Mouse (Mus musculus) heart, adult 2 months (tissue): ENCODE measurements around the gene Ppp4r3b. TPM values are rescaled to one million over a fixed set of nuclear protein-coding genes. Genes with fewer than 3 reads are reported as not detected.

Experiments used
- DNase-seq, 2 experiments: peaks; one replicate each; pipeline ENCODE4 v3.0.0; 2021
- H3K27ac ChIP-seq: fragments of 200-600 bp; 2 replicates; pipeline ENCODE4 v1.8.1; 2022
- H3K27me3 ChIP-seq: fragments of 200-500 bp; 2 replicates; pipeline ENCODE4 v1.6.1; 2012; ENCODE audit warnings: mild to moderate bottlenecking, low read length, inconsistent platforms, mixed read lengths; ENCODE audit not compliant: control insufficient read depth, insufficient read depth
- H3K36me3 ChIP-seq: fragments of 200-500 bp; 2 replicates; pipeline ENCODE4 v1.6.1; 2012; ENCODE audit warnings: low read length, inconsistent platforms; ENCODE audit not compliant: control insufficient read depth, insufficient read depth
- H3K4me1 ChIP-seq: fragments of 200-500 bp; 2 replicates; pipeline ENCODE4 v1.6.1; 2011; ENCODE audit warnings: low read length; ENCODE audit not compliant: control insufficient read depth, insufficient read depth
- H3K4me3 ChIP-seq: fragments of 200-600 bp; 2 replicates; pipeline ENCODE4 v1.8.1; 2022
- H3K79me2 ChIP-seq: fragments of 200-500 bp; replicated peaks from 2 replicates; pipeline ENCODE4 v1.6.1; 2012; ENCODE audit warnings: mild to moderate bottlenecking, inconsistent platforms, low read length, moderate library complexity, mixed read lengths; ENCODE audit not compliant: control insufficient read depth, insufficient read depth
- H3K9ac ChIP-seq: fragments of 200-500 bp; 2 replicates; pipeline ENCODE4 v1.6.1; 2012; ENCODE audit warnings: low read depth, mild to moderate bottlenecking, control low read depth, inconsistent platforms, low read length, mixed read lengths
- CTCF ChIP-seq: fragments of 200-600 bp; IDR thresholded peaks from 2 replicates; pipeline ENCODE4 v1.8.1; 2022; ENCODE audit warnings: antibody characterized with exemption, mild to moderate bottlenecking, moderate library complexity
- EP300 ChIP-seq: fragments of 200-500 bp; IDR thresholded peaks from 2 replicates; pipeline ENCODE4 v1.6.1; 2011; ENCODE audit warnings: low read depth, low read length, control low read depth; ENCODE audit not compliant: insufficient read depth
- POLR2A ChIP-seq: fragments of 200-500 bp; IDR thresholded peaks from 2 replicates; pipeline ENCODE4 v1.6.1; 2011; ENCODE audit warnings: mild to moderate bottlenecking, low read depth, low read length, control low read depth; ENCODE audit not compliant: insufficient read depth
- WGBS: fragments of 180-500 bp; shearing (Covaris S2); methylation state at CpG from one replicate; pipeline ENCODE4 v1.1.7; 2018; 5-methylcytosine and 5-hydroxymethylcytosine counted together
- intact Hi-C: fragments of 180-260 bp; cut with DNase I; formaldehyde crosslinking; loops from one replicate; pipeline ENCODE4 v1.15.1; 2025
- polyA plus RNA-seq: library from polyadenylated mRNA; depleted of rRNA; stranded (reverse); fragments of >200 nt; gene quantifications from 2 replicates; pipeline ENCODE4 v1.2.3, GENCODE M21; 2012
- total RNA-seq, 2 experiments: library from RNA; stranded (reverse); gene quantifications; 2 replicates each; pipeline ENCODE4 v1.2.3; 2021

Gene Ppp4r3b
- total and polyA plus RNA-seq, 3 experiments: 3.7 to 41.2 (median 28.4) TPM

DNA sequence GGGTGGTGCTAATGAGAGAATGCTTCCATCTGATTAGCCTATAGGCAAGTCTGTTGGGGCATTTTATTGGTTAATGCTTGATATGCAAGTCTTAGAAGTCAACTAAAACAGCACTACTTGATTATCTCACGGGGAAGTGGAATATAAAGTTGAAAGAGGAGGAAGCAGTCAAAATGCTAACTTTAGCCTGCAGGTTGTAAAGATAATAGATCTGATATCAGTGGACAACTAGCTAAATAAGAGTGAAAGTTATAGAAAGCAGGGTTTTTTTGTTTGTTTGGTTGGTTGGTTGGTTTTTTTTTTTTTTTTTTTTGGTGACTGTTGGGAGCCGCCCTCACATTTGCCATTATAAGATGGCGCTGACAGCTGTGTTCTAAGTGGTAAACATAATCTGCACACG, 9.1 kb upstream of the Ppp4r3b start:
- intact Hi-C loops: no loop called here
- Histone ChIP-seq H3K36me3 (no peaks in the 10 kb centered on the region), H3K4me1 (no peaks in the 10 kb centered on the region), H3K9ac (no peak overlapping the region), H3K27me3 (no peaks in the 10 kb centered on the region), H3K4me3 (no peak overlapping the region), H3K27ac (no peak overlapping the region), H3K79me2 (no peaks in the 10 kb centered on the region)
- TF ChIP-seq POLR2A (no peak), CTCF (no peak), EP300 (no peak)
- 92% methylated on average over 4 of the region's 4 CpGs for WGBS
- no peak for DNase-seq

DNA sequence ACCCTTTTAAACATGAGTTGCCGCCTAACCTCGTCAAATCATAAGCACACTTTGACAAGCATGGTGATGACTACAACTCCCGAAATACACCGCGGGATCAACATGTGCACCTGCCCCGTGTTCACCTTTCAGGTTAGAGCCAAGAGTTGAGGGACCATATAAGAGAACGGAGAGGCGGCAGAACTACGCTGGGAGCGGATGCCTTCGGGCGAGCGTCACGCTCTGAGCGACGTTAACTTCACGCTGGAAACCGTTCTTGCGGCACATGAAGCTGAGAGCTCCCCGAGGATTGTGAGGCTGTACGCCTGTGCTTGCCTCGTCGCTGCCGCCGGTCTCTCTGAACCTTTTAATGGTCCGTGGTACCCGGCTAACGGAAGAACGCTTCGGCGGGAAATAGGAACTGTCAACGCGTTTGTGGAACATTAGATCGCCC, 715 bp upstream of the Ppp4r3b start:
- 0 out of 2 replicates have a peak, but pooled peaks have one; percentile 20 for TF ChIP-seq EP300
- no peak for TF ChIP-seq CTCF
- Histone ChIP-seq H3K36me3 (peaks cover 2% of the 10 kb centered on the region; the same call in 1 of the 2 replicates), H3K9ac (peak overlapping the region; percentile 61), H3K27ac (peak overlapping the region; percentile 96), H3K4me3 (peak overlapping the region; percentile 92), H3K4me1 (peaks cover 2% of the 10 kb centered on the region; the same call in 1 of the 2 replicates), H3K79me2 (no peaks in the 10 kb centered on the region), H3K27me3 (no peaks in the 10 kb centered on the region)
- DNase-seq: peak; percentile 49 to 65
- under 1% methylated on average over 34 of the region's 34 CpGs for WGBS
- intact Hi-C loops: loop anchor here (2.0 to 10.0 kb wide), 3 partner anchors 41 to 343 kb away; partner anchors contain the start of genes Ccdc88a, Pnpt1 and Prorsd1

DNA sequence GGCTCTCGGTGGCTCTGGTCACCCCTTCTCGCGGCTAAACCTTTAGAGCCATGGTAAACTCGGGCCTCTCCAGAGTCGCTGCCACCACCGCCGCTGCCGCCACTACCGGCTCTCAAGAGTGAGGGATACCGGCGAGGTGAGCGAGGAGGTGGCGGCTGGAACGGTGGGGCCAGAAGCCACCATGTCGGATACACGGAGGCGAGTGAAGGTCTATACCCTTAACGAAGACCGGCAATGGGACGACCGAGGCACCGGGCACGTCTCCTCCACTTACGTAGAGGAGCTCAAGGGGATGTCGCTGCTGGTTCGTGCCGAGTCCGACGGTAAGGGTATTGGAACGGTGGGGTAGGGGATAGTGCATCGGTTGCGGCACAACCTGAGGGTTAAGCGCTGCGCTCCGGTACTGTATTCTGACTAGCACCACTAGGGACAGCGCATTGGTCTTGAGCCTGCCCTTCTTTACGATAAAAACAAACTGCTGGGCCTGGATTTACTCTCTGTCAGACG, 488 bp downstream of the Ppp4r3b start:
- 1% methylated on average over 38 of the region's 38 CpGs for WGBS
- H3K36me3 ChIP-seq: peaks cover 2% of the 10 kb centered on the region; the same call in 1 of the 2 replicates
- DNase-seq: peak in 1 of 2 experiments; percentile 58
- no peaks in the 10 kb centered on the region for H3K79me2 ChIP-seq
- peak overlapping the region; percentile 96 for H3K27ac ChIP-seq
- H3K4me3 ChIP-seq: peak overlapping the region; percentile 92
- H3K27me3 ChIP-seq: no peaks in the 10 kb centered on the region
- intact Hi-C loops: loop anchor here (2.0 to 10.0 kb wide), 3 partner anchors 42 to 342 kb away; partner anchors contain the start of genes Ccdc88a, Pnpt1 and Prorsd1
- H3K4me1 ChIP-seq: peaks cover 2% of the 10 kb centered on the region; the same call in 1 of the 2 replicates
- TF ChIP-seq POLR2A (peak; percentile 31; the same call in 1 of the 2 replicates), CTCF (peak; percentile 65), EP300 (no peak)
- peak overlapping the region; percentile 94 for H3K9ac ChIP-seq

DNA sequence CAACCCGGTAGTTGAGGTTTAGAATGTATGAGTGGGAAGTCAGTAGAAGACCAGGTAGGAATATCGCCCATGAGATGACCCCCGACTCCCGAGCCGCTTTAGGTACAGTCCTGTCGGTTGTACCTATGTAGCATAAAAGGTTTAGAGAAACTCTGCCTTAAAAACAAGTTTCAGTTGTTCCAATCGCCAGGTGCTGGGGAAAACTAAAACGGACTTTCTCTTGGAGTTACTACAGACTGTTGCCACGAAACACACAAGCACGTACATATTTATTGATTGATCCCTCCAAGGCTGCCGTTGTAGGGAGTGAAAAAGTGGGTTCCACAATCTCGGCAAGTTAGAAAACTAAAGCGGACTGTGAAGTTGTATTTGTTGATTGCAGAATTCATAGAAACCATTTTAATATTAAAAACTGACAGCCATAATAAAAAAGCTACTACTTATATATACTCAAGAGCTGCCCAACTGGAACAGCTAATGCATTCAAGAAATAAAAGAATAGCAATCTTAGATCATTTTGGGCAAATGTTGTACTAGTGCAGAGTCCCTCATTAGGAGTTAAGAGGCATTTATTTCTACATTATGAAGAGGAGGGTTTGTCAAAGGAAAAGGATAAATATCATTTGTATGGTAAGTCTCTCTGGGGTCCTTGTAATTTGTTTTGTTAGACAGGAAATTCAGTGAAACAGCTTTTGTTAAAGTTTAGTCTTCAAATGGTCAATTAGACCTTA, 1.2 kb downstream of the Ppp4r3b start:
- H3K4me1 ChIP-seq: peaks cover 2% of the 10 kb centered on the region; the same call in 1 of the 2 replicates
- H3K36me3 ChIP-seq: peaks cover 2% of the 10 kb centered on the region; the same call in 1 of the 2 replicates
- H3K27me3 ChIP-seq: no peaks in the 10 kb centered on the region
- H3K27ac ChIP-seq: peak overlapping the region; percentile 96; the same call in 1 of the 2 replicates
- no peaks in the 10 kb centered on the region for H3K79me2 ChIP-seq
- no peak for DNase-seq
- intact Hi-C loops: loop anchor here (2.0 to 10.0 kb wide), 3 partner anchors 43 to 341 kb away; partner anchors contain the start of genes Ccdc88a, Pnpt1 and Prorsd1
- H3K9ac ChIP-seq: peak overlapping the region; percentile 61; the same call in 1 of the 2 replicates
- WGBS: 2% methylated on average over 13 of the region's 13 CpGs
- TF ChIP-seq CTCF: no peak
- no peak for TF ChIP-seq EP300
- no peak for TF ChIP-seq POLR2A
- peak overlapping the region; percentile 92 for H3K4me3 ChIP-seq

DNA sequence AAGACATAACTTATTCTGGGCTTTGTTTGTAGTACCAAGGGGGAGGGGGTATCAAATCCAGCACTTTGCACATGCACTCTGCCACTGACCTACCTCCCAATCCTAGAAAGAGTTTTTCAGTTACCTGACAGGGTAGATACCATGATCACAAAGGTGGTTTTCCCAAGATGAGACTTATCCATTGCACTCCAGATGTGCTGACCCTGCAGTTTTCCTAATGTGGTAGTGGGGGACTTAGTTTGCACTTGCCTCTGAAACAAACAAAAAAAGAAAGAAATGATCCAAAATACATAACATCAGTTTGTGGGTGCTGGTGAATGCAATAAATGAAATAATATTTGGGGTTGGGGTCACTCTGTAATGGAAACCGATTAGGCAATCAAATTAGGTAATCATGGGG, 6.6 kb downstream of the Ppp4r3b start:
- 96% methylated on average over 1 of the region's 1 CpGs for WGBS
- H3K27ac ChIP-seq: no peak overlapping the region
- no peak for DNase-seq
- no peak overlapping the region for H3K9ac ChIP-seq
- peaks cover 1% of the 10 kb centered on the region; the same call in 1 of the 2 replicates for H3K79me2 ChIP-seq
- no peaks in the 10 kb centered on the region for H3K27me3 ChIP-seq
- TF ChIP-seq POLR2A (no peak), CTCF (no peak), EP300 (no peak)
- H3K36me3 ChIP-seq: peaks cover 10% of the 10 kb centered on the region
- intact Hi-C loops: loop anchor here (10.0 kb wide), 1 partner anchor 335 kb away; the partner anchor contains the start of gene Prorsd1
- H3K4me1 ChIP-seq: peaks cover 2% of the 10 kb centered on the region
- no peak overlapping the region for H3K4me3 ChIP-seq

DNA sequence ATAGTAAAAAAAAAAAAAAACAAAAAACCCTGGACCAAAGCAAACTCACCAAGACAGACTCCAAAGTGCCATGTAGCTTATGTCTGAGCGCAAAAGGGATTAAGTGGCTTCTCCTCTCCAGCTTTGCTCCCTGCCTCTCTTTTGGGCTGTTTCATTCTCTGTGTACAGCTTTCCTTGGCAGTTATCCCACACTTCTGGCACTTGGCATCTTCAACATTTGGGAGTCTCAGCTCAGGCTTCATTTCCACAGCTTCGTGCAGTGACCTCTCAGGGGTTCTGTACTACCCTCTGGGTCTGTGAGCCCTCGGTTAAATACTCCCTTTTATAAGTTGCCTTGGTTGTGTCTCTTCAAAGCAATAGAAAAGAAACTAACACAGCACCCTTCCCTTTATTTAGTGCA, 8.0 kb downstream of the Ppp4r3b start:
- peak; percentile 23 to 25 for DNase-seq
- WGBS: 53% methylated on average over 3 of the region's 3 CpGs
- H3K27me3 ChIP-seq: no peaks in the 10 kb centered on the region
- peaks cover 2% of the 10 kb centered on the region; the same call in 1 of the 2 replicates for H3K4me1 ChIP-seq
- H3K9ac ChIP-seq: no peak overlapping the region
- H3K27ac ChIP-seq: no peak overlapping the region
- H3K79me2 ChIP-seq: peaks cover 1% of the 10 kb centered on the region; the same call in 1 of the 2 replicates
- TF ChIP-seq POLR2A: no peak
- TF ChIP-seq CTCF: no peak
- TF ChIP-seq EP300: no peak
- no peak overlapping the region for H3K4me3 ChIP-seq
- H3K36me3 ChIP-seq: peaks cover 15% of the 10 kb centered on the region
- intact Hi-C loops: no loop called here
